Mouse (Mus musculus): Measurements from ENCODE around the gene Ndrg3.
"Not testable (repeated sequence)": the region's sequence is repeated elsewhere in the genome, so short reads cannot be mapped to it uniquely, and the experiment has no call there.

The Ndrg3 gene

GRCm38 (mm10) chr2:156998263-156998662, 6.4 kb upstream of the Ndrg3 start:
- DNase-seq (ENCODE audit: low read depth, low spot score), result no peak

DNA sequence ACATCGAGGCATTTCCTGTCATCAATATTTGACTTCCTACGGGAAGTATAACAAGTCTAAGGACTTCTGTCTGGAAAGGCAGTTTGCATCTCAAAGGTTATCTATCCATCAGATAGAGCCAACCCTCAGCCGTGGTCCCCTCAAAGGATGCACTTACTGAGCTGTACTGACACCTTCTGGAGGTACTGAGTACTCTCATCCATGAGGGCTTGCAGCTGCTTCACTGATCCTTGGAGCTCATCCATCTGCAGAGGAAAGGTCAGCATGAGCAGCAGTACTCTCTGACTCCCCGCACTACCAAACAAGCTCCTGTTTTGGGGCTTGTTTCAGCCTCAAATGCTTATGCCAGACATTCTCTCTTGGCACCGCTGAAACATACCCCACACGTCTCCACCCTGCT, 4.7 kb upstream of the Ndrg3 start:
- DNase-seq (ENCODE audit: low read depth, low spot score), result peak; percentile 71

- peak; percentile 21 for DNase-seq (ENCODE audit: low read depth, low spot score)
These were observed 977 bp downstream of the Ndrg3 start for GRCm38 (mm10) chr2:156990727-156991431.

DNA sequence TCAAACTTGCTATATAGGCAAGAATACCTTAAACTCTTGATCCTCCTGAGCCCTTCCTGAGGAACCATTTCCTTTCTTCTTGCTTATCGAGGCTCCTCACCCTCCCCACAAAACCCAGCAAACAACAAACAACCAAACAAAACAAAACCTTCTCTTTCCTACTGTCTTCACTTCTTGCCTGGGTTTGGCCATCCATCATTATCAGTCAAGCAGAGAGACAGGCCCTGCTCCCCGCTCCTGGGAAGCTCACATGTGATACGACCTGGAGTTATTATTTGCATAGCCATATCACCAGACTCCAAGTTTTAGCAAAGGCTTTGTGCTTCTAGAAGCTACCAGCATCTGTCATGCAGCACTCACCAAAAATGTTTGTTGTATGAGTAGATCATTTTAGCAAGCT, 4.5 kb downstream of the Ndrg3 start:
- no peak for DNase-seq (ENCODE audit: low read depth, low spot score)

GRCm38 (mm10) chr2:156982864-156983263, 9.0 kb downstream of the Ndrg3 start:
- DNase-seq (ENCODE audit: low read depth, low spot score), result peak; percentile 54

- DNase-seq (ENCODE audit: low read depth, low spot score), result peak; percentile 56
These were observed 10.6 kb downstream of the Ndrg3 start for GRCm38 (mm10) chr2:156981291-156981690.

GRCm38 (mm10) chr2:156980059-156980458, 11.8 kb downstream of the Ndrg3 start:
- no peak for DNase-seq (ENCODE audit: low read depth, low spot score)

DNA sequence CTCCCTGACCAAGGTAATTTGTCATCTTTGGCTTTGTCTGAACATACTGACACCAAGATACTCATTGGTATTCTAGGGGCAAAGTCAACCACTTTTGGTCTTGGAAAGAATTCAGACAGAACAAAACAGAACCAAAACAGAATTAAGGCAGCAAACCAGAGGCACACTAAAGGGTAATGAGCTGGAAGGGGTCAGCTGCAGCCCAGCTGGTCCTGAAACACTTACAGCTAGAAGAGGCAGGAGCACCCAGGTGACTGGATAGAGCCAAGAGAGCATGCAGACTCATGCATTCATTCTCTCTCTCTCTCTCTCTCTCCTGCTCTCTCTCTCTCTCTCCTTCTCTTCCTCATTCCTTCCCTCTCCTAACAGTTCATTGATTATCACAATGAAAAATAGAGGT, 15.1 kb downstream of the Ndrg3 start:
- DNase-seq (ENCODE audit: low read depth, low spot score), result no peak

DNA sequence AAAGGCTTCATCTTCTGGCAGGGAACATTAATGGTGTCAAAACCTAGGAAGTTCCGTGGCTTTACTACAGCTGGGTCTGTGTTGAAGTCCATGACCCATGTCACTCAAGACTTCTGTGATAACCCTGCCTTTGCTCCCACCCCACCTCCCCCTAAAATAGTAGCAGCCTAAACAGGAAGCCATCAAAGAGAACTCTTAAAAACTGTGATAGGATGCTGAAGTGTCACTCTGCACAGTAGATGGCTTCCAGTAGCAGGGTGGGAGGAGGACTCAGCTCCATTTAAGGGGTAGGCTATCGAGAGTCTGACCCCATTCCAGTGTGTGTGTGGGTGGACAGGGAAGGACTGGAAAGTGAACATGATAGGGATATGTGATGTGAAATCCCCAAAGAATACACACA, 16.9 kb downstream of the Ndrg3 start:
- no peak for DNase-seq (ENCODE audit: low read depth, low spot score)

DNA sequence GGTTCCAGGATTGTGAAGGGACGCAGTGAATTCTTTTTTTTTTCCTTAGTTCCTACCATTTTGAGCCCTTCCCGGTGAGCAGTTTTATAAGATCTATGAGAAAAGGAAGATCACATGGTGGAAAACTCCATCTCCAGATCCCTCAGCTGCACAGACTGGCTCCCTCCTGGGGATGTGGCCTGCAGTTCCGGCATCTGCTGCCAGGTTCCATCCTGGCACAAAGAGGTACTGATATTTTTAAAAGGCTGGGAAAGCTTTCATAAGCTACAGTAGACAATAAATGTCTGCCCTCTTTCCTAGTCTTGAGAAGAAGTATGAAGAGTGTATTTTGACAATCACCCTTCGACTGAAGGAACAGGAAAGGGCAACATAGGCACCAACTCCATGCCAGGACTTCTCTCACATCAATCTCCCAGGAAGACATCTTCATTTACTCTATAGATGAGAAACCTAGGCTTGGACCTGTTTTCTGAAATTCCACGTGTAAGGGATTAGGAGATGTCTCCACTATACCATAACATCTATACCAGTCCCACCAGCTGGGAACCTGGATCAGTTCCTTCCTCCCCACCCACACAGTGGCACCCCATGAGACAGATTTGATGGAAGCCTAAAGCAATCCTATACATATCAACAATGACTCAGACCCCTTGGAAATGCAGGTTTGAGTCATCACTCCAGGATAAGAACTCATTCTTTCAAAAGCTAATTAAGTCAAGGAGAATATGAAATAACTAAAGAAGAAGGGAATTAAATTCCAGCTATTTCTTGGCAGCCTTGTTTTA, 18.3 kb downstream of the Ndrg3 start:
- DNase-seq (ENCODE audit: low read depth, low spot score), result no peak

DNA sequence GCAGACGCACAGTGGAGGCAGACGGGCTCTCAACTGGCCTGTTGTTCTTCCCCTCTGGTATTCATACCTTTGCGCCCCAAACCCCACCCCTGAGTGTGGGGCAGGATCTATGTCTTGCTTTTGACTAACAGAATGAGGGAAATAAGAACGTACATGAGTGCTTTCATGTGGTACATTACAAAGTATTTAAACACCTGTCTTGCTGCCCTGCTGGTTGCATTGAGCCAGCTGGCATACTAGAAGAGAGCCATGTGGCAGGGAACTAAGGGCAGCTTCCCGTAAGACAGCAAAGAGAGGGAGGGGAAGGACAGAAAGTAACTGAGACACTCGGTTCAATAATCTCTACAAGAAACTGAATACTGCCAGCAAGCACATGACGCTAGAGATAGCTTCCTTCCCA, 21.6 kb downstream of the Ndrg3 start:
- DNase-seq (ENCODE audit: low read depth, low spot score), result no peak

- no peak for DNase-seq (ENCODE audit: low read depth, low spot score)
These were observed 23.4 kb downstream of the Ndrg3 start for GRCm38 (mm10) chr2:156968501-156968900.

GRCm38 (mm10) chr2:156967388-156967787, 24.5 kb downstream of the Ndrg3 start:
- DNase-seq (ENCODE audit: low read depth, low spot score), result no peak

- no peak for DNase-seq (ENCODE audit: low read depth, low spot score)
These were observed 28.0 kb downstream of the Ndrg3 start for GRCm38 (mm10) chr2:156963891-156964290.

GRCm38 (mm10) chr2:156958496-156959252, 33.2 kb downstream of the Ndrg3 start:
- DNase-seq (ENCODE audit: low read depth, low spot score), result no peak

DNA sequence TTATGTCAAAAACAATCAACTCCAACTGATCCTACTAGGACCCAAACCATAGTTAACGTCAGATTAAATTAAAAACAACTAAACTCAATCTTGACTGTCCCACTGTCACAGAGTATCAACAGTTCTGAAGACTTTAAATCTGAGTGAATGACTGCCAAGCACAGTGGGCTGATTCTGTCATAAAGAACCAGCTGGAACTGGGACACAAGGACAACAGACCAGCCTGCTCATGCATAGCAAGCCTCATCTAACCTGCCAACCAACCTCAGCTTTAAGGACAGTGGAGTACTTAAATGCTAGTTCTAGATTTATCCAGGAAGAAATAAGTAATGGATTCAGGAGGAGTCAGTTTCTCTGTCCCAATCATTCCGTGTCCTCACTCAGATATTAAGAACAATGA, 34.8 kb downstream of the Ndrg3 start:
- DNase-seq (ENCODE audit: low read depth, low spot score), result no peak

- DNase-seq (ENCODE audit: low read depth, low spot score), result no peak
These were observed 35.5 kb downstream of the Ndrg3 start for GRCm38 (mm10) chr2:156956306-156956705.

- no peak for DNase-seq (ENCODE audit: low read depth, low spot score)
These were observed 37.4 kb downstream of the Ndrg3 start for GRCm38 (mm10) chr2:156954463-156954862.

- no peak for DNase-seq (ENCODE audit: low read depth, low spot score)
These were observed 40.4 kb downstream of the Ndrg3 start for GRCm38 (mm10) chr2:156951301-156952094.

- DNase-seq (ENCODE audit: low read depth, low spot score), result no peak
These were observed 41.0 kb downstream of the Ndrg3 start for GRCm38 (mm10) chr2:156950816-156951215.

DNA sequence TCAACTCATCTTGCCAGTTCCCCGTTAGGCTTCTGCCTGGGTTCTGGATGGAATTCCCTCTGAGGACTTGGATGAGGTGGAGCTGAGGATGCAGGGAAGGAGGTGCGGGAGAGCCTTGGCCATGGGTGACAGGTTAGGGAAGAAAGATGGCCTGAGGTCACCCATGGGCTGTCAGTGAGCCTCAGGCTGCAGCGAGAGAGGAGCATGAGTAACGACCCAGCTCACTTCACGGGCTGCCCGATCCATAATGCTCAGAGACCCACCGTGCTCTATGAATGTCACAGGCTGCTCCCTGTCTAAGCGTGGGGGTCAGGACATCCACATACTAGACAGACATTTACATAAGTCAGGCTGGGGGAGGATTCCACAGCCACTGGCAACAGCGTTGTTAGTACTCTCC, 50.3 kb downstream of the Ndrg3 start:
- not testable (repeated sequence) for DNase-seq (ENCODE audit: low read depth, low spot score)

- not testable (repeated sequence) for DNase-seq (ENCODE audit: low read depth, low spot score)
These were observed 51.9 kb downstream of the Ndrg3 start for GRCm38 (mm10) chr2:156939926-156940325.

Measured in ZHBTc4 (cell line).